Mouse (Mus musculus): ENCODE measurements around the gene Gnaz. TPM values are rescaled to one million over a fixed set of nuclear protein-coding genes. Genes with fewer than 3 reads are reported as not detected.
A peak's percentile ranks its signal among the peaks of the same experiment; 100 is the strongest.

Gene Gnaz
- polyA plus RNA-seq, 1 experiment, result 5.0 TPM

- H3K27ac ChIP-seq (ENCODE audit: insufficient read depth, low read depth, low read length), result no peak overlapping the region
- WGBS, result 54% methylated on average over 7 of the region's 7 CpGs
- TF ChIP-seq POLR2A (IDR thresholded peaks at IDR 0.05; ENCODE audit: low read depth, low read length), result no peak
- no peak for TF ChIP-seq CTCF (conservative IDR thresholded peaks at IDR 0.05; ENCODE audit: insufficient read depth, insufficient read length, low read depth, low read length)
- H3K4me3 ChIP-seq (ENCODE audit: insufficient read depth, low read depth, low read length), result no peak overlapping the region
- no peaks in the 10 kb centered on the region for H3K36me3 ChIP-seq (ENCODE audit: control insufficient read depth, insufficient read depth, low read length)
- no peaks in the 10 kb centered on the region for H3K27me3 ChIP-seq (replicated peaks; ENCODE audit: control insufficient read depth, insufficient read depth, low read length)
- DNase-seq, result no peak
- no peaks in the 10 kb centered on the region for H3K4me1 ChIP-seq (ENCODE audit: control insufficient read depth, insufficient read depth, low read length)
Observed at GRCm38 (mm10) chr10:75044459-75044858, 77.5 kb downstream of the Gnaz start.

- no peak overlapping the region for H3K4me3 ChIP-seq (ENCODE audit: insufficient read depth, low read depth, low read length)
- no peaks in the 10 kb centered on the region for H3K27me3 ChIP-seq (replicated peaks; ENCODE audit: control insufficient read depth, insufficient read depth, low read length)
- no peaks in the 10 kb centered on the region for H3K36me3 ChIP-seq (ENCODE audit: control insufficient read depth, insufficient read depth, low read length)
- TF ChIP-seq CTCF (conservative IDR thresholded peaks at IDR 0.05; ENCODE audit: insufficient read depth, insufficient read length, low read depth, low read length), result no peak
- no peak for DNase-seq
- 94% methylated on average over 15 of the region's 15 CpGs for WGBS
- no peaks in the 10 kb centered on the region for H3K4me1 ChIP-seq (ENCODE audit: control insufficient read depth, insufficient read depth, low read length)
- H3K27ac ChIP-seq (ENCODE audit: insufficient read depth, low read depth, low read length), result no peak overlapping the region
Observed at GRCm38 (mm10) chr10:75045831-75046230, 78.9 kb downstream of the Gnaz start.

DNA sequence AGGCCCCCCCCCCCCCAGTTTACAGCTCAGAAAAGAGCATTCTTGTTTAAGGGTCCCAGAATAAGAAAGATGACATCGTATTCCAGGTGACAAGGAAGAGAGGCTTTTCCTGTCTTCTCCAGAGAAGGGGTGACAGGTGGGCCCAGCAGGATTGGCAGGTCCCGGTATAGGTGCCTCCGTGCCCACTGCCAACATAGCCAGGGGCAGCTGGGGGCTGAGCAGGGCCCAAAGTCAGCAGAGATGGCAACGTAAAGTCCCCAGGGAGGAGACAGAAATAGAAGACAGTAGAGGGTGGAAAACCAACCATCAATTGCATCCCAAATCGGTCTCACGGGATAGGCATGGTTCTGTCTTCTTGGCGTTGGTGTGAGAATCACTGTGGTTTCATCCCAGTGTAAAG lies 81.7 kb downstream of the Gnaz start:
- Histone ChIP-seq H3K27ac (ENCODE audit: insufficient read depth, low read depth, low read length) (no peak overlapping the region), H3K4me1 (ENCODE audit: control insufficient read depth, insufficient read depth, low read length) (no peaks in the 10 kb centered on the region; the same call in 1 of the 2 replicates), H3K36me3 (ENCODE audit: control insufficient read depth, insufficient read depth, low read length) (no peaks in the 10 kb centered on the region), H3K27me3 (replicated peaks; ENCODE audit: control insufficient read depth, insufficient read depth, low read length) (no peaks in the 10 kb centered on the region), H3K4me3 (ENCODE audit: insufficient read depth, low read depth, low read length) (no peak overlapping the region)
- DNase-seq, result no peak
- 96% methylated on average over 7 of the region's 7 CpGs for whole genome bisulfite sequencing
- TF ChIP-seq CTCF (conservative IDR thresholded peaks at IDR 0.05; ENCODE audit: insufficient read depth, insufficient read length, low read depth, low read length), result no peak
- no peak for TF ChIP-seq POLR2A (IDR thresholded peaks at IDR 0.05; ENCODE audit: low read depth, low read length)

GRCm38 (mm10) chr10:75051364-75052074 lies 84.5 kb downstream of the Gnaz start:
- no peak for DNase-seq
- 85% methylated on average over 21 of the region's 21 CpGs for WGBS

GRCm38 (mm10) chr10:75052902-75053301 lies 85.9 kb downstream of the Gnaz start:
- H3K4me1 ChIP-seq (ENCODE audit: control insufficient read depth, insufficient read depth, low read length), result peaks cover 5% of the 10 kb centered on the region; the same call in 1 of the 2 replicates
- no peaks in the 10 kb centered on the region for H3K27me3 ChIP-seq (replicated peaks; ENCODE audit: control insufficient read depth, insufficient read depth, low read length)
- TF ChIP-seq POLR2A (IDR thresholded peaks at IDR 0.05; ENCODE audit: low read depth, low read length) (no peak), CTCF (conservative IDR thresholded peaks at IDR 0.05; ENCODE audit: insufficient read depth, insufficient read length, low read depth, low read length) (no peak)
- H3K4me3 ChIP-seq (ENCODE audit: insufficient read depth, low read depth, low read length), result no peak overlapping the region
- no peaks in the 10 kb centered on the region for H3K36me3 ChIP-seq (ENCODE audit: control insufficient read depth, insufficient read depth, low read length)
- DNase-seq, result peak; percentile 85
- 54% methylated on average over 8 of the region's 8 CpGs for WGBS
- H3K27ac ChIP-seq (ENCODE audit: insufficient read depth, low read depth, low read length), result no peak overlapping the region

More at GRCm38 (mm10) chr10:75051364-75052074, 84.5 kb downstream of the Gnaz start:
- Histone ChIP-seq H3K27ac (ENCODE audit: insufficient read depth, low read depth, low read length) (no peak overlapping the region), H3K4me1 (ENCODE audit: control insufficient read depth, insufficient read depth, low read length) (peaks cover 5% of the 10 kb centered on the region; the same call in 1 of the 2 replicates), H3K36me3 (ENCODE audit: control insufficient read depth, insufficient read depth, low read length) (no peaks in the 10 kb centered on the region), H3K4me3 (ENCODE audit: insufficient read depth, low read depth, low read length) (no peak overlapping the region), H3K27me3 (replicated peaks; ENCODE audit: control insufficient read depth, insufficient read depth, low read length) (no peaks in the 10 kb centered on the region)
- TF ChIP-seq POLR2A (IDR thresholded peaks at IDR 0.05; ENCODE audit: low read depth, low read length), result no peak
- no peak for TF ChIP-seq CTCF (conservative IDR thresholded peaks at IDR 0.05; ENCODE audit: insufficient read depth, insufficient read length, low read depth, low read length)

DNA sequence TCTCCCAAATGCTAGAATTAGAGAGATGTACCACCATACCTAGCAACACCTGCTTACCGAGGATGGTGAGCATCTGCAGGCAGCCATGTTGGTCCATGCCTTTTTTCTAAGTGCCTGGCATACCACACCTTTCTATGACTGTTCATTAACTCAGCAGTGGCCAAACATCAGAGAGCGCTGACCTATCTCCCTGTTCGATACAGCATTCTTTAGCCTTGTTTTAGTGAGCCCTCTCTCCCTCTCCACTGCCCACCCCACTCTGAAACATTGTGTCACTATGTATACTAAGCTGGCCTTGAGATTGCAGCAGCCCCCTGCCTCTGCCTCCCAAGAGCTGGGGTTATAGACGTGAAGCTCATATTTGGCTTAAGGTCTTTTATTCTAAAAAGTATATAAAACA lies 86.7 kb downstream of the Gnaz start:
- TF ChIP-seq POLR2A (IDR thresholded peaks at IDR 0.05; ENCODE audit: low read depth, low read length), result no peak
- no peak for TF ChIP-seq CTCF (conservative IDR thresholded peaks at IDR 0.05; ENCODE audit: insufficient read depth, insufficient read length, low read depth, low read length)
- no peaks in the 10 kb centered on the region for H3K27me3 ChIP-seq (replicated peaks; ENCODE audit: control insufficient read depth, insufficient read depth, low read length)
- H3K4me3 ChIP-seq (ENCODE audit: insufficient read depth, low read depth, low read length), result no peak overlapping the region
- 44% methylated on average over 4 of the region's 4 CpGs for WGBS
- peak; percentile 65 for DNase-seq
- peaks cover 5% of the 10 kb centered on the region; the same call in 1 of the 2 replicates for H3K4me1 ChIP-seq (ENCODE audit: control insufficient read depth, insufficient read depth, low read length)
- H3K27ac ChIP-seq (ENCODE audit: insufficient read depth, low read depth, low read length), result no peak overlapping the region
- H3K36me3 ChIP-seq (ENCODE audit: control insufficient read depth, insufficient read depth, low read length), result no peaks in the 10 kb centered on the region

DNA sequence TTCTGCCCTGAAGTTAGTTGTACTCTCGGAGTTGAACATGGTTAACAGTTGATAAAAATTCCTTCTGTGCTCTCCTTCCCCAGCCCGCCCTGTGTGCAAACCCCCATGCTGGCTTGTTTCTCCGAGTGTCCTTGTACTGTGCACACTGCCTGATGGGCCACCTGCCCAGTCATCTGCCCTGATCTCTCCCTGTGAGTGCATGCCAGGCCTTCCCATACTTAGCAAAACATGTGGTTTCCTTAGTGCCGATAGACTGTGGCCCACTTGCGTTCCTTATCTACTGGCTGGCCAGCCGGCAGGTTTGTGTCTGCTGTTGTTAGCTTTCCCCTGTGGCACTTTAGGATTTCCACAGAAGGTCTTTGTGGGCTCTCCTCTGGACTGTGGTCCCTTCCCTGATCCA lies 87.1 kb downstream of the Gnaz start:
- Histone ChIP-seq H3K4me1 (ENCODE audit: control insufficient read depth, insufficient read depth, low read length) (peaks cover 5% of the 10 kb centered on the region; the same call in 1 of the 2 replicates), H3K4me3 (ENCODE audit: insufficient read depth, low read depth, low read length) (no peak overlapping the region), H3K36me3 (ENCODE audit: control insufficient read depth, insufficient read depth, low read length) (no peaks in the 10 kb centered on the region), H3K27me3 (replicated peaks; ENCODE audit: control insufficient read depth, insufficient read depth, low read length) (no peaks in the 10 kb centered on the region), H3K27ac (ENCODE audit: insufficient read depth, low read depth, low read length) (no peak overlapping the region)
- no peak for DNase-seq
- TF ChIP-seq CTCF (conservative IDR thresholded peaks at IDR 0.05; ENCODE audit: insufficient read depth, insufficient read length, low read depth, low read length), result no peak
- TF ChIP-seq POLR2A (IDR thresholded peaks at IDR 0.05; ENCODE audit: low read depth, low read length), result no peak
- WGBS, result 42% methylated on average over 6 of the region's 6 CpGs

All from kidney, adult 2 months (tissue).